Mouse (Mus musculus): ENCODE data around the gene Cd300lf.

DNA sequence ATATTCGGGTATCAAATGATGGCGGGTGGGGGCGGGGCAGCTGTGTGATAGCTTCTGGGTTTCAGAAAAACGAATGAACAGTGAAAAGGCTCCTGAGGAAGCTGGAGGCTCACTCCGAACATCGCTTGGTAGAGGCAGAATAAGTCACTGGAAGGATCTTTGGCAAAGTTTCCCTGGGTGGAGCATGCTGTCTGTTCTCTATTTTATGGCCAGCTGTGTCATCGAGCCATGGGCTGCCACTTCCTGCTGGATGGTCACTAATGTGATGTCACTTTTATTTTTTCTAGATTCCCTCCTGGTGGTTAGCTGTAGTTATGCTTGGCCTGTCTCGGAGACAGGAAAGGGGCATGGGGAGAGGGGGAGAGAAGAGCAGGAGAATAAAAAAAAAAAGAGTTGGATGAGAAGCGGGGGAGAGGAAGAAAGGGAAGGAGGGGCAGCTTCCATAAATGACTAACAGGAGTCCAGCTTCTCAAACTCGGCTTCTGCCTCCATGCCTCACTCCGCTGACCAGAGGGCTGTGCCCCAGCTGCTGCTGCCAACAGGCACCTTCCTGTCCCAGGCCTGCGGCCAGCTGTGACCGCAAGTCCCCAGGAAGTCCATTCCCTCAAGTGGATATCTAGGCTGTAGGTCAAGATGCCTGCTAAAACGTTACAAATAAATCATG, 62.0 kb downstream of the Cd300lf start:
- TF ChIP-seq CTCF (conservative IDR thresholded peaks at IDR 0.05; ENCODE audit: insufficient read depth, insufficient read length, low read depth, low read length): no peak
- TF ChIP-seq POLR2A (IDR thresholded peaks at IDR 0.05; ENCODE audit: low read depth, low read length): no peak
